Mouse (Mus musculus) ovary, adult 18-20 months (tissue): ENCODE measurements at regions not wholly inside any gene's neighbourhood (a gene's known extent, or its start where the extent isn't known, plus 50 kb on each side); places are given as distances from the start of the nearest gene placed in this dataset.
A peak's percentile ranks its signal among the peaks of the same experiment; 100 is the strongest.
"Not testable (repeated sequence)": the region's sequence is repeated elsewhere in the genome, so short reads cannot be mapped to it uniquely, and the experiment has no call there.

Experiments used
- DNase-seq: peaks from one replicate; pipeline ENCODE4 v3.0.0; 2022; ENCODE audit warnings: low spot score, mixed read lengths

- not testable (repeated sequence) for DNase-seq
These were observed 62.1 kb downstream of the Duxbl3 start for GRCm38 (mm10) chr14:26319821-26320220.

- no peak for DNase-seq
These were observed 63.0 kb downstream of the Duxbl3 start for GRCm38 (mm10) chr14:26320736-26321135.

GRCm38 (mm10) chr14:26328562-26328961 lies 70.8 kb downstream of the Duxbl3 start:
- no peak for DNase-seq

GRCm38 (mm10) chr14:26341111-26341510 lies 83.3 kb downstream of the Duxbl3 start:
- DNase-seq = no peak

- DNase-seq = no peak
These were observed 87.5 kb downstream of the Duxbl3 start for GRCm38 (mm10) chr14:26345227-26345626.

GRCm38 (mm10) chr14:26347296-26347695 lies 89.5 kb downstream of the Duxbl3 start:
- no peak for DNase-seq

GRCm38 (mm10) chr14:26352927-26353326 lies 95.2 kb downstream of the Duxbl3 start:
- DNase-seq = no peak

GRCm38 (mm10) chr14:26357242-26357641 lies 99.5 kb downstream of the Duxbl3 start:
- peak; percentile 78 for DNase-seq

GRCm38 (mm10) chr14:26357996-26358395 lies 100.2 kb downstream of the Duxbl3 start:
- no peak for DNase-seq

- no peak for DNase-seq
These were observed 102.3 kb downstream of the Duxbl3 start for GRCm38 (mm10) chr14:26360071-26360470.

- DNase-seq = no peak
These were observed 103.4 kb downstream of the Duxbl3 start for GRCm38 (mm10) chr14:26361206-26361605.
